Mouse (Mus musculus) heart, postnatal 0 days (tissue): ENCODE results near the gene Car5a.

Experiments
- CTCF ChIP-seq: IDR thresholded peaks from 2 replicates; pipeline ENCODE4 v1.5.1; 2016; ENCODE audit warnings: antibody characterized with exemption, control low read depth, low read depth
- EP300 ChIP-seq: IDR thresholded peaks from 2 replicates; pipeline ENCODE4 v1.6.1; 2016; ENCODE audit warnings: antibody characterized with exemption, low read depth

DNA sequence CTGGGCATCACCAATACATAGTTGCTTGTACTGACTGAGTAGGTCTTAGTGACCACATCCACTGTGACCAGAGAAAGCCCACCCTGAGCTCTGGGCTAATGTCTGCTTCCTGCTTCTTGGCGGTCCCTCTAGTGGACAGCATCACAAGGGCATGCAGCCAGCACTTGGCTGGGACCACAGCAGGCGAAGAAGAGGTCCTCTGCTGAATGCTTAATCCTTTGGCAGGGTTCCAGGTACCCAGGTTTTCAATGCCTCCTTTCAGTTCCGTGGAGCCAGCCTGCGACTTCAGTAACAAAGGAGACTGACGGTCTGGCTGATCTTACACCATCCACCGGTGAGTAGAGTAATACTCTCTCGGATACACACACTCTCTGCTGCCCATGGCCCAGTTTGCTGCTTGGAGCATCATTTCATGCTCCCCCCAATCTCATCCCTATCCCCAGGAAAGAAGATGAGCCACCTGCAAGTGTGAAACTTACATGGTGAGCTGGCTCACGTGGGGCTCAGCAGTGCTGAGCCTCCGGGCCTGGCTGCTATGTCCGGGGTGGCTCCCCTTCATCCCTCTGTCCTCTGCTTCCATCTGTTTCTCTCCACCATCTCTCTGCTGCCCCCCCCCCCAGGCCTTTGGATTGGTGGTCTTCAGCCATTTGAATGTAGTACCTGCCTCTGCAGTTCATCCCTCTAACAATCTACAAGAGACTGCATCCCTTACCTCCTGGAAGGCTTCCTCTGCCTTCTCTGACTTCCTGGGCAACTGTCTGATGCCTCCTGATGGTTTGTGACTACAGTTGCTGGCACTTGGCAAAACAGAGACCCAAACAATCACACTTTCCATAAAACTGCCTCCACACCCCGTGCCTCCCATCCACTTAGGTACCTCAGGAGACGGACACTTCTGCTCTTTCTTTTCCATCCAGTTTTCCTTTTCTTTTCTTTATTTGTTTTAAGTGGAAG lies 9.1 kb downstream of the Car5a start:
- TF ChIP-seq CTCF: peak; percentile 50; the same call in 1 of the 2 replicates
- no peak for TF ChIP-seq EP300
